Comparison of ENCODE assay signal across 11 mouse cellular contexts in genomic region chr1:37097382-37098093, GRCm38 (mm10).
A peak's percentile ranks its signal among the peaks of the same experiment; 100 is the strongest.
DNase-seq lines count a peak whose midpoint lies in the region; ATAC-seq lines count a peak whose summit lies in the region.
"Had no signal": no experiment of that assay in that cellular context is flagged by ENCODE, and none has a peak within 500 bp of the region (broad histone marks: within the 10 kb centered on the region; RNA-seq: fewer than 3 reads in every experiment).

No protein-coding gene starts in this region.

- no peak overlapping the region for H3K9ac ChIP-seq in forebrain, embryonic 14.5 days (ENCODE audit: low read length)
- H3K9ac ChIP-seq: liver, postnatal 0 days had no signal

- ATAC-seq in forebrain, embryonic 14.5 days = peak; percentile 93
- ATAC-seq: CD4-positive, CD25-positive, alpha-beta regulatory T cell, adult 4 months; liver, postnatal 0 days had no signal

- DNase-seq in left cerebral cortex, postnatal 4 days = peak; percentile 41
- no peak for DNase-seq in left cerebral cortex, adult 8-10 months (ENCODE audit: low spot score in 2 of 2)
- DNase-seq in forebrain, embryonic 14.5 days (ENCODE audit: low spot score) = peak; percentile 97
- peak; percentile 45 to 57 for DNase-seq in layer of hippocampus, postnatal 36 days
- DNase-seq in retina, postnatal 1 day = peak; percentile 93
- no peak for DNase-seq in left cerebral cortex, adult 18-20 months (ENCODE audit: low spot score in 2 of 2)
- no peak for DNase-seq in heart, postnatal 4 days
- no peak for DNase-seq in lung, postnatal 25 days (ENCODE audit: low spot score)
- DNase-seq: kidney, postnatal 36 days; liver, postnatal 0 days had no signal

- H3K4me1 ChIP-seq in forebrain, embryonic 14.5 days (ENCODE audit: control insufficient read depth, insufficient read depth, low read length) = peaks cover 20% of the 10 kb centered on the region

- no peaks in the 10 kb centered on the region for H3K27me3 ChIP-seq in forebrain, embryonic 14.5 days (replicated peaks; ENCODE audit: control insufficient read depth, insufficient read depth, low read length)

- 12% methylated on average over 17 of the region's 17 CpGs for WGBS in forebrain, embryonic 14.5 days

- no peak overlapping the region for H3K4me2 ChIP-seq in forebrain, embryonic 14.5 days (ENCODE audit: low read length)

- peak overlapping the region; percentile 83 for H3K27ac ChIP-seq in forebrain, embryonic 14.5 days (ENCODE audit: low read depth, low read length)

- no peaks in the 10 kb centered on the region for H3K36me3 ChIP-seq in forebrain, embryonic 14.5 days (ENCODE audit: control insufficient read depth, insufficient read depth, low read length)

- no peaks in the 10 kb centered on the region for H3K9me3 ChIP-seq in forebrain, embryonic 14.5 days (replicated peaks; ENCODE audit: control insufficient read depth, low read length)

- intact Hi-C loops in left cerebral cortex, postnatal 4 days (cut with DNase I) = no loop called here

- no peak overlapping the region for H3K4me3 ChIP-seq in forebrain, embryonic 14.5 days (ENCODE audit: low read depth, low read length)

Comparison
In these comparisons a context has a peak if more than half of its experiments do, and no peak if none do; other contexts are left out.
1. DNase-seq: peak in left cerebral cortex, postnatal 4 days (single experiment), forebrain, embryonic 14.5 days (single experiment), layer of hippocampus, postnatal 36 days (2 of 2) and retina, postnatal 1 day (single experiment); none in left cerebral cortex, adult 8-10 months (0 of 2), left cerebral cortex, adult 18-20 months (0 of 2), heart, postnatal 4 days (single experiment) and lung, postnatal 25 days (single experiment).